Mouse (Mus musculus) heart, postnatal 0 days (tissue): Measurements from ENCODE around the gene Lrfn2. TPM values are rescaled to one million over a fixed set of nuclear protein-coding genes. Genes with fewer than 3 reads are reported as not detected.

Experiments used
- ATAC-seq: fragments of 200-750 bp; cut with Nextera tagmentation; 2 replicates; pipeline ENCODE4 v1.8.0; 2017; ENCODE audit warnings: low read depth, moderate number of reproducible peaks, moderate library complexity; ENCODE audit not compliant: insufficient read depth
- DNase-seq: peaks from one replicate; pipeline ENCODE4 v3.0.0-alpha.2; 2016; ENCODE audit warnings: low spot score
- H3K27ac ChIP-seq: fragments of 300-500 bp; sonication (generic); 2 replicates; pipeline ENCODE4 v1.5.1; 2014; ENCODE audit warnings: low read depth, mild to moderate bottlenecking
- H3K27me3 ChIP-seq: fragments of 300-500 bp; sonication (generic); 2 replicates; pipeline ENCODE4 v1.6.1; 2014; ENCODE audit warnings: low read length, mixed read lengths; ENCODE audit not compliant: control insufficient read depth, insufficient read depth
- H3K36me3 ChIP-seq: fragments of 300-500 bp; sonication (generic); replicated peaks from 2 replicates; pipeline ENCODE4 v1.6.1; 2014; ENCODE audit warnings: low read length, mixed read lengths; ENCODE audit not compliant: control insufficient read depth, insufficient read depth
- H3K4me1 ChIP-seq: fragments of 300-500 bp; sonication (generic); 2 replicates; pipeline ENCODE4 v1.6.1; 2014; ENCODE audit warnings: antibody characterized with exemption; ENCODE audit not compliant: control insufficient read depth, insufficient read depth
- H3K4me2 ChIP-seq: fragments of 300-500 bp; sonication (generic); 2 replicates; pipeline ENCODE4 v1.6.1; 2014; ENCODE audit warnings: low read depth, mild to moderate bottlenecking, low read length, moderate library complexity
- H3K4me3 ChIP-seq: fragments of 300-500 bp; sonication (generic); 2 replicates; pipeline ENCODE4 v1.5.1; 2014; ENCODE audit warnings: low read depth, low read length
- H3K9ac ChIP-seq: fragments of 300-500 bp; sonication (generic); replicated peaks from 2 replicates; pipeline ENCODE4 v1.6.1; 2014; ENCODE audit warnings: low read depth, low read length, mixed read lengths
- H3K9me3 ChIP-seq: fragments of 300-500 bp; sonication (generic); replicated peaks from 2 replicates; pipeline ENCODE4 v1.6.1; 2016; ENCODE audit warnings: low read length; ENCODE audit not compliant: control insufficient read depth
- CTCF ChIP-seq: IDR thresholded peaks from 2 replicates; pipeline ENCODE4 v1.5.1; 2016; ENCODE audit warnings: antibody characterized with exemption, control low read depth, low read depth
- EP300 ChIP-seq: IDR thresholded peaks from 2 replicates; pipeline ENCODE4 v1.6.1; 2016; ENCODE audit warnings: antibody characterized with exemption, low read depth
- WGBS: fragments of 180-500 bp; shearing (Covaris S2); extraction: QIAGEN DNeasy Blood & Tissue Kit; methylation state at CpG from one replicate; pipeline ENCODE4 v1.1.7; 2014; 5-methylcytosine and 5-hydroxymethylcytosine counted together
- polyA plus RNA-seq: library from polyadenylated mRNA; unstranded; fragments of >200 nt; fragmentation: Nextera tagmentation; extraction: Ambion mirVana; gene quantifications from 2 replicates; pipeline ENCODE4 v1.2.1, GENCODE M21; 2015
- total RNA-seq: library from RNA; depleted of rRNA; stranded (reverse); fragments of >200 nt; gene quantifications from 2 replicates; pipeline ENCODE4 v1.2.3, GENCODE M21; 2014; ENCODE audit warnings: low replicate concordance

The Lrfn2 gene
- total and polyA plus RNA-seq, 2 experiments from 2014 or later: 0.04 TPM; not detected in 1

GRCm38 (mm10) chr17:49065050-49065449 lies 132.9 kb downstream of the Lrfn2 start:
- Histone ChIP-seq H3K27me3 (peaks cover 80% of the 10 kb centered on the region), H3K4me2 (no peak overlapping the region), H3K4me3 (no peak overlapping the region), H3K9ac (no peak overlapping the region), H3K36me3 (no peaks in the 10 kb centered on the region), H3K4me1 (no peaks in the 10 kb centered on the region), H3K9me3 (no peaks in the 10 kb centered on the region), H3K27ac (no peak overlapping the region)
- DNase-seq (no peak), ATAC-seq (no peak)
- no peak for TF ChIP-seq EP300
- TF ChIP-seq CTCF: no peak
- WGBS: 82% methylated on average over 3 of the region's 3 CpGs

- Histone ChIP-seq H3K27me3 (peaks cover 76% of the 10 kb centered on the region), H3K9ac (no peak overlapping the region), H3K4me2 (no peak overlapping the region), H3K27ac (no peak overlapping the region), H3K36me3 (no peaks in the 10 kb centered on the region), H3K4me1 (no peaks in the 10 kb centered on the region), H3K4me3 (no peak overlapping the region), H3K9me3 (no peaks in the 10 kb centered on the region)
- TF ChIP-seq CTCF (no peak), EP300 (no peak)
- 58% methylated on average over 6 of the region's 6 CpGs for WGBS
- DNase-seq (no peak), ATAC-seq (no peak)
These were observed 134.6 kb downstream of the Lrfn2 start for GRCm38 (mm10) chr17:49066748-49067147.

GRCm38 (mm10) chr17:49078168-49078567 lies 146.0 kb downstream of the Lrfn2 start:
- no peak overlapping the region for H3K9ac ChIP-seq
- TF ChIP-seq EP300 (no peak), CTCF (no peak)
- WGBS: 4% methylated on average over 2 of the region's 2 CpGs
- H3K27me3 ChIP-seq: peaks cover 69% of the 10 kb centered on the region
- DNase-seq (no peak), ATAC-seq (no peak)
- H3K27ac ChIP-seq: no peak overlapping the region
- no peak overlapping the region for H3K4me2 ChIP-seq
- H3K4me3 ChIP-seq: no peak overlapping the region
- H3K4me1 ChIP-seq: no peaks in the 10 kb centered on the region
- no peaks in the 10 kb centered on the region for H3K9me3 ChIP-seq
- H3K36me3 ChIP-seq: no peaks in the 10 kb centered on the region

GRCm38 (mm10) chr17:49079647-49080046 lies 147.5 kb downstream of the Lrfn2 start:
- peaks cover 64% of the 10 kb centered on the region for H3K27me3 ChIP-seq
- no peak overlapping the region for H3K4me2 ChIP-seq
- no peaks in the 10 kb centered on the region for H3K36me3 ChIP-seq
- H3K4me1 ChIP-seq: no peaks in the 10 kb centered on the region
- no peak for ATAC-seq
- no peak overlapping the region for H3K4me3 ChIP-seq
- 42% methylated on average over 2 of the region's 2 CpGs for WGBS
- TF ChIP-seq EP300: no peak
- no peaks in the 10 kb centered on the region for H3K9me3 ChIP-seq
- H3K27ac ChIP-seq: no peak overlapping the region
- no peak for DNase-seq
- H3K9ac ChIP-seq: no peak overlapping the region

GRCm38 (mm10) chr17:49083594-49084380 lies 151.6 kb downstream of the Lrfn2 start:
- no peak overlapping the region for H3K4me3 ChIP-seq
- H3K27me3 ChIP-seq: peaks cover 75% of the 10 kb centered on the region
- 50% methylated on average over 9 of the region's 9 CpGs for WGBS
- H3K9ac ChIP-seq: no peak overlapping the region
- ATAC-seq (no peak), DNase-seq (no peak)
- H3K36me3 ChIP-seq: no peaks in the 10 kb centered on the region
- H3K4me2 ChIP-seq: no peak overlapping the region
- no peak for TF ChIP-seq EP300
- TF ChIP-seq CTCF: no peak
- H3K4me1 ChIP-seq: no peaks in the 10 kb centered on the region
- no peaks in the 10 kb centered on the region for H3K9me3 ChIP-seq
- H3K27ac ChIP-seq: no peak overlapping the region

GRCm38 (mm10) chr17:49085111-49085510 lies 152.9 kb downstream of the Lrfn2 start:
- H3K27ac ChIP-seq: no peak overlapping the region
- ATAC-seq: no peak
- no peak overlapping the region for H3K4me2 ChIP-seq
- TF ChIP-seq EP300: no peak
- TF ChIP-seq CTCF: no peak
- no peaks in the 10 kb centered on the region for H3K9me3 ChIP-seq
- H3K4me3 ChIP-seq: no peak overlapping the region
- H3K4me1 ChIP-seq: no peaks in the 10 kb centered on the region
- DNase-seq: no peak
- no peak overlapping the region for H3K9ac ChIP-seq
- H3K27me3 ChIP-seq: peaks cover 67% of the 10 kb centered on the region
- H3K36me3 ChIP-seq: no peaks in the 10 kb centered on the region
- WGBS: 85% methylated on average over 4 of the region's 4 CpGs
